Mouse (Mus musculus): ENCODE measurements around the gene Pycr2. TPM values are rescaled to one million over a fixed set of nuclear protein-coding genes. Genes with fewer than 3 reads are reported as not detected.
A peak's percentile ranks its signal among the peaks of the same experiment; 100 is the strongest.
"Not testable (repeated sequence)": the region's sequence is repeated elsewhere in the genome, so short reads cannot be mapped to it uniquely, and the experiment has no call there.

The Pycr2 gene
- total RNA-seq (2017) = 16.7 and 19.3 TPM in 2 replicates

GRCm38 (mm10) chr1:180904039-180904814 is at the start of gene Pycr2:
TSS of gene Pycr2 (plus strand) at chr1:180904293.
- ATAC-seq (ENCODE audit: extremely low read depth, insufficient number of reproducible peaks, low FRiP score, poor library complexity, severe bottlenecking) = peak; percentile 95

GRCm38 (mm10) chr1:180858763-180859162 is 45.3 kb upstream of the Pycr2 start:
- peak; percentile 83 for ATAC-seq (ENCODE audit: extremely low read depth, insufficient number of reproducible peaks, low FRiP score, poor library complexity, severe bottlenecking)

- no peak for ATAC-seq (ENCODE audit: extremely low read depth, insufficient number of reproducible peaks, low FRiP score, poor library complexity, severe bottlenecking)
These were observed 44.1 kb upstream of the Pycr2 start for GRCm38 (mm10) chr1:180860030-180860429.

- peak; percentile 62; the same call in 1 of the 2 replicates for ATAC-seq (ENCODE audit: extremely low read depth, insufficient number of reproducible peaks, low FRiP score, poor library complexity, severe bottlenecking)
These were observed 40.5 kb upstream of the Pycr2 start for GRCm38 (mm10) chr1:180863606-180864005.

- no peak for ATAC-seq (ENCODE audit: extremely low read depth, insufficient number of reproducible peaks, low FRiP score, poor library complexity, severe bottlenecking)
These were observed 38.1 kb upstream of the Pycr2 start for GRCm38 (mm10) chr1:180866001-180866400.

GRCm38 (mm10) chr1:180870122-180870650 is 33.9 kb upstream of the Pycr2 start:
- ATAC-seq (ENCODE audit: extremely low read depth, insufficient number of reproducible peaks, low FRiP score, poor library complexity, severe bottlenecking) = no peak

- peak; percentile 81 for ATAC-seq (ENCODE audit: extremely low read depth, insufficient number of reproducible peaks, low FRiP score, poor library complexity, severe bottlenecking)
These were observed 30.1 kb upstream of the Pycr2 start for GRCm38 (mm10) chr1:180873861-180874484.

GRCm38 (mm10) chr1:180874615-180875014 is 29.5 kb upstream of the Pycr2 start:
- no peak for ATAC-seq (ENCODE audit: extremely low read depth, insufficient number of reproducible peaks, low FRiP score, poor library complexity, severe bottlenecking)

GRCm38 (mm10) chr1:180875126-180875525 is 29.0 kb upstream of the Pycr2 start:
- peak; percentile 53; the same call in 1 of the 2 replicates for ATAC-seq (ENCODE audit: extremely low read depth, insufficient number of reproducible peaks, low FRiP score, poor library complexity, severe bottlenecking)

- ATAC-seq (ENCODE audit: extremely low read depth, insufficient number of reproducible peaks, low FRiP score, poor library complexity, severe bottlenecking) = no peak
These were observed 26.6 kb upstream of the Pycr2 start for GRCm38 (mm10) chr1:180877466-180877865.

- ATAC-seq (ENCODE audit: extremely low read depth, insufficient number of reproducible peaks, low FRiP score, poor library complexity, severe bottlenecking) = no peak
These were observed 22.3 kb upstream of the Pycr2 start for GRCm38 (mm10) chr1:180881768-180882167.

GRCm38 (mm10) chr1:180883731-180884130 is 20.4 kb upstream of the Pycr2 start:
- no peak for ATAC-seq (ENCODE audit: extremely low read depth, insufficient number of reproducible peaks, low FRiP score, poor library complexity, severe bottlenecking)

- peak; percentile 21; the same call in 1 of the 2 replicates for ATAC-seq (ENCODE audit: extremely low read depth, insufficient number of reproducible peaks, low FRiP score, poor library complexity, severe bottlenecking)
These were observed 19.6 kb upstream of the Pycr2 start for GRCm38 (mm10) chr1:180884484-180884883.

- ATAC-seq (ENCODE audit: extremely low read depth, insufficient number of reproducible peaks, low FRiP score, poor library complexity, severe bottlenecking) = peak; percentile 61
These were observed 15.5 kb upstream of the Pycr2 start for GRCm38 (mm10) chr1:180888556-180889042.

- ATAC-seq (ENCODE audit: extremely low read depth, insufficient number of reproducible peaks, low FRiP score, poor library complexity, severe bottlenecking) = no peak
These were observed 14.9 kb upstream of the Pycr2 start for GRCm38 (mm10) chr1:180889172-180889571.

- ATAC-seq (ENCODE audit: extremely low read depth, insufficient number of reproducible peaks, low FRiP score, poor library complexity, severe bottlenecking) = peak; percentile 60
These were observed 14.3 kb upstream of the Pycr2 start for GRCm38 (mm10) chr1:180889841-180890240.

- ATAC-seq (ENCODE audit: extremely low read depth, insufficient number of reproducible peaks, low FRiP score, poor library complexity, severe bottlenecking) = no peak
These were observed 11.3 kb upstream of the Pycr2 start, which contains the start of gene Lefty2 for GRCm38 (mm10) chr1:180892808-180893207. TSS of gene Lefty2 (plus strand) at chr1:180893108.

- ATAC-seq (ENCODE audit: extremely low read depth, insufficient number of reproducible peaks, low FRiP score, poor library complexity, severe bottlenecking) = not testable (repeated sequence)
These were observed 9.8 kb upstream of the Pycr2 start for GRCm38 (mm10) chr1:180894088-180894987.

- peak; percentile 39; the same call in 1 of the 2 replicates for ATAC-seq (ENCODE audit: extremely low read depth, insufficient number of reproducible peaks, low FRiP score, poor library complexity, severe bottlenecking)
These were observed 3.0 kb upstream of the Pycr2 start for GRCm38 (mm10) chr1:180901107-180901506.

Measured in neutrophil, adult 5-6 weeks (primary cell).